Mouse (Mus musculus) T-helper 1 cell (primary cell): ENCODE measurements around the gene Spaar.

Source experiments
- in situ Hi-C: fragments of 300-600 bp; cut with MboI, MseI; formaldehyde crosslinking; loops from one replicate; pipeline ENCODE4 v1.15.1; 2025; ENCODE audit warnings: high pct_unique_total_duplicates

Gene Spaar

GRCm38 (mm10) chr4:43728576-43728954 lies 1.3 kb upstream of the Spaar start:
- in situ Hi-C loops, result no loop called here

GRCm38 (mm10) chr4:43729126-43729525 lies 708 bp upstream of the Spaar start:
- in situ Hi-C loops, result no loop called here

- in situ Hi-C loops, result no loop called here
Measured at GRCm38 (mm10) chr4:43730750-43731297, 990 bp downstream of the Spaar start.

- in situ Hi-C loops, result no loop called here
Measured at GRCm38 (mm10) chr4:43732171-43732570, 2.3 kb downstream of the Spaar start.

- in situ Hi-C loops, result no loop called here
Measured at GRCm38 (mm10) chr4:43733186-43733585, 3.4 kb downstream of the Spaar start.

- in situ Hi-C loops, result no loop called here
Measured at GRCm38 (mm10) chr4:43737144-43737543, 7.3 kb downstream of the Spaar start.

GRCm38 (mm10) chr4:43738989-43739674 lies 9.3 kb downstream of the Spaar start:
- in situ Hi-C loops, result no loop called here

GRCm38 (mm10) chr4:43741526-43741925 lies 11.7 kb downstream of the Spaar start:
- in situ Hi-C loops, result no loop called here

GRCm38 (mm10) chr4:43742637-43743036 lies 12.8 kb downstream of the Spaar start:
- in situ Hi-C loops, result no loop called here

- in situ Hi-C loops, result no loop called here
Measured at GRCm38 (mm10) chr4:43743099-43743498, 13.3 kb downstream of the Spaar start.

- in situ Hi-C loops, result no loop called here
Measured at GRCm38 (mm10) chr4:43745187-43745586, 15.4 kb downstream of the Spaar start.

GRCm38 (mm10) chr4:43757213-43757612 lies 27.4 kb downstream of the Spaar start:
- in situ Hi-C loops, result no loop called here

GRCm38 (mm10) chr4:43759571-43760418 lies 30.0 kb downstream of the Spaar start:
- in situ Hi-C loops, result no loop called here

GRCm38 (mm10) chr4:43760460-43760859 lies 30.6 kb downstream of the Spaar start:
- in situ Hi-C loops, result no loop called here

- in situ Hi-C loops, result no loop called here
Measured at GRCm38 (mm10) chr4:43761336-43761735, 31.5 kb downstream of the Spaar start.

GRCm38 (mm10) chr4:43763410-43763809 lies 33.6 kb downstream of the Spaar start:
- in situ Hi-C loops, result no loop called here

- in situ Hi-C loops, result loop anchor here (5.0 kb wide), 1 partner anchor 89 kb away; no protein-coding TSS in a partner anchor
Measured at GRCm38 (mm10) chr4:43768341-43768740, 38.5 kb downstream of the Spaar start.

GRCm38 (mm10) chr4:43769374-43769773 lies 39.5 kb downstream of the Spaar start:
- in situ Hi-C loops, result loop anchor here (5.0 kb wide), 1 partner anchor 88 kb away; no protein-coding TSS in a partner anchor

- in situ Hi-C loops, result loop anchor here (5.0 kb wide), 1 partner anchor 66 kb away; no protein-coding TSS in a partner anchor
Measured at GRCm38 (mm10) chr4:43770909-43771308, 41.1 kb downstream of the Spaar start, which contains the start of gene Olfr159. Gene Olfr159, minus strand, starts transcription at chr4:43771009.

- in situ Hi-C loops, result loop anchor here (5.0 kb wide), 1 partner anchor 66 kb away; no protein-coding TSS in a partner anchor
Measured at GRCm38 (mm10) chr4:43771626-43772025, 41.8 kb downstream of the Spaar start.

- in situ Hi-C loops, result loop anchor here (5.0 kb wide), 1 partner anchor 65 kb away; no protein-coding TSS in a partner anchor
Measured at GRCm38 (mm10) chr4:43772304-43772703, 42.5 kb downstream of the Spaar start.

- in situ Hi-C loops, result no loop called here
Measured at GRCm38 (mm10) chr4:43795296-43795695, 65.5 kb downstream of the Spaar start.
